Mouse (Mus musculus) ES-E14 (cell line): ENCODE data around the gene Sapcd2.

Source experiments
- CHD2 ChIP-seq: IDR thresholded peaks from 2 replicates; pipeline ENCODE4 v1.6.1; 2014; ENCODE audit warnings: mild to moderate bottlenecking, low read depth, low read length, inconsistent platforms
- HCFC1 ChIP-seq: IDR thresholded peaks from 2 replicates; pipeline ENCODE4 v1.6.1; 2012; ENCODE audit warnings: low read length, inconsistent platforms, borderline replicate concordance; ENCODE audit not compliant: insufficient read depth
- MAFK ChIP-seq: IDR thresholded peaks from 2 replicates; pipeline ENCODE4 v1.6.1; 2014; ENCODE audit warnings: mild to moderate bottlenecking, low read depth, low read length, inconsistent platforms; ENCODE audit not compliant: insufficient read depth
- ZC3H11A ChIP-seq: IDR thresholded peaks from 2 replicates; pipeline ENCODE4 v1.6.1; 2012; ENCODE audit warnings: low read depth, mild to moderate bottlenecking, inconsistent platforms, low read length, borderline replicate concordance

- TF ChIP-seq HCFC1 (no peak), CHD2 (no peak), MAFK (no peak), ZC3H11A (no peak)
Measured at GRCm38 (mm10) chr2:25350701-25351100, 21.4 kb upstream of the Sapcd2 start.
